Mouse (Mus musculus) heart, postnatal 0 days (tissue): Measurements from ENCODE around the gene Slc16a11. TPM values are rescaled to one million over a fixed set of nuclear protein-coding genes. Genes with fewer than 3 reads are reported as not detected.

Source experiments
- ATAC-seq: fragments of 200-750 bp; cut with Nextera tagmentation; 2 replicates; pipeline ENCODE4 v1.8.0; 2017; ENCODE audit warnings: low read depth, moderate number of reproducible peaks, moderate library complexity; ENCODE audit not compliant: insufficient read depth
- DNase-seq: peaks from one replicate; pipeline ENCODE4 v3.0.0-alpha.2; 2016; ENCODE audit warnings: low spot score
- H3K27ac ChIP-seq: fragments of 300-500 bp; sonication (generic); 2 replicates; pipeline ENCODE4 v1.5.1; 2014; ENCODE audit warnings: low read depth, mild to moderate bottlenecking
- H3K27me3 ChIP-seq: fragments of 300-500 bp; sonication (generic); 2 replicates; pipeline ENCODE4 v1.6.1; 2014; ENCODE audit warnings: low read length, mixed read lengths; ENCODE audit not compliant: control insufficient read depth, insufficient read depth
- H3K36me3 ChIP-seq: fragments of 300-500 bp; sonication (generic); replicated peaks from 2 replicates; pipeline ENCODE4 v1.6.1; 2014; ENCODE audit warnings: low read length, mixed read lengths; ENCODE audit not compliant: control insufficient read depth, insufficient read depth
- H3K4me1 ChIP-seq: fragments of 300-500 bp; sonication (generic); 2 replicates; pipeline ENCODE4 v1.6.1; 2014; ENCODE audit warnings: antibody characterized with exemption; ENCODE audit not compliant: control insufficient read depth, insufficient read depth
- H3K4me2 ChIP-seq: fragments of 300-500 bp; sonication (generic); 2 replicates; pipeline ENCODE4 v1.6.1; 2014; ENCODE audit warnings: low read depth, mild to moderate bottlenecking, low read length, moderate library complexity
- H3K4me3 ChIP-seq: fragments of 300-500 bp; sonication (generic); 2 replicates; pipeline ENCODE4 v1.5.1; 2014; ENCODE audit warnings: low read depth, low read length
- H3K9ac ChIP-seq: fragments of 300-500 bp; sonication (generic); replicated peaks from 2 replicates; pipeline ENCODE4 v1.6.1; 2014; ENCODE audit warnings: low read depth, low read length, mixed read lengths
- H3K9me3 ChIP-seq: fragments of 300-500 bp; sonication (generic); replicated peaks from 2 replicates; pipeline ENCODE4 v1.6.1; 2016; ENCODE audit warnings: low read length; ENCODE audit not compliant: control insufficient read depth
- CTCF ChIP-seq: IDR thresholded peaks from 2 replicates; pipeline ENCODE4 v1.5.1; 2016; ENCODE audit warnings: antibody characterized with exemption, control low read depth, low read depth
- EP300 ChIP-seq: IDR thresholded peaks from 2 replicates; pipeline ENCODE4 v1.6.1; 2016; ENCODE audit warnings: antibody characterized with exemption, low read depth
- WGBS: fragments of 180-500 bp; shearing (Covaris S2); extraction: QIAGEN DNeasy Blood & Tissue Kit; methylation state at CpG from one replicate; pipeline ENCODE4 v1.1.7; 2014; 5-methylcytosine and 5-hydroxymethylcytosine counted together
- polyA plus RNA-seq: library from polyadenylated mRNA; unstranded; fragments of >200 nt; fragmentation: Nextera tagmentation; extraction: Ambion mirVana; gene quantifications from 2 replicates; pipeline ENCODE4 v1.2.1, GENCODE M21; 2015
- total RNA-seq: library from RNA; depleted of rRNA; stranded (reverse); fragments of >200 nt; gene quantifications from 2 replicates; pipeline ENCODE4 v1.2.3, GENCODE M21; 2014; ENCODE audit warnings: low replicate concordance

The Slc16a11 gene
- total and polyA plus RNA-seq, 2 experiments from 2014 or later, result 0.25 TPM; not detected in 1

GRCm38 (mm10) chr11:70192157-70192556 is 20.4 kb upstream of the Slc16a11 start:
- Histone ChIP-seq H3K4me1 (no peaks in the 10 kb centered on the region), H3K27me3 (no peaks in the 10 kb centered on the region), H3K9ac (no peak overlapping the region), H3K9me3 (no peaks in the 10 kb centered on the region), H3K27ac (no peak overlapping the region), H3K36me3 (no peaks in the 10 kb centered on the region), H3K4me3 (no peak overlapping the region), H3K4me2 (no peak overlapping the region)
- DNase-seq, result no peak
- WGBS, result 71% methylated on average over 4 of the region's 4 CpGs
- no peak for TF ChIP-seq CTCF
- no peak for TF ChIP-seq EP300
- ATAC-seq, result no peak

GRCm38 (mm10) chr11:70193354-70194285 is 18.9 kb upstream of the Slc16a11 start:
- no peak overlapping the region for H3K9ac ChIP-seq
- ATAC-seq, result no peak
- H3K27ac ChIP-seq, result no peak overlapping the region
- H3K9me3 ChIP-seq, result no peaks in the 10 kb centered on the region
- WGBS, result 50% methylated on average over 11 of the region's 11 CpGs
- no peaks in the 10 kb centered on the region for H3K27me3 ChIP-seq
- H3K4me3 ChIP-seq, result no peak overlapping the region
- no peaks in the 10 kb centered on the region for H3K36me3 ChIP-seq
- DNase-seq, result no peak
- no peaks in the 10 kb centered on the region for H3K4me1 ChIP-seq
- TF ChIP-seq EP300, result no peak
- no peak for TF ChIP-seq CTCF
- no peak overlapping the region for H3K4me2 ChIP-seq

GRCm38 (mm10) chr11:70198332-70198731 is 14.2 kb upstream of the Slc16a11 start:
- 78% methylated on average over 3 of the region's 3 CpGs for WGBS
- TF ChIP-seq EP300, result no peak
- no peak for TF ChIP-seq CTCF

GRCm38 (mm10) chr11:70199107-70199506 is 13.4 kb upstream of the Slc16a11 start:
- ATAC-seq, result no peak
- Histone ChIP-seq H3K36me3 (no peaks in the 10 kb centered on the region), H3K9me3 (no peaks in the 10 kb centered on the region), H3K4me1 (no peaks in the 10 kb centered on the region), H3K4me2 (no peak overlapping the region), H3K4me3 (no peak overlapping the region), H3K9ac (no peak overlapping the region), H3K27me3 (peaks cover 5% of the 10 kb centered on the region; the same call in 1 of the 2 replicates), H3K27ac (no peak overlapping the region)
- WGBS, result 76% methylated on average over 8 of the region's 8 CpGs
- DNase-seq, result no peak
- TF ChIP-seq CTCF, result no peak

More at GRCm38 (mm10) chr11:70198332-70198731, 14.2 kb upstream of the Slc16a11 start:
- H3K27ac ChIP-seq, result no peak overlapping the region
- H3K4me3 ChIP-seq, result no peak overlapping the region
- H3K36me3 ChIP-seq, result no peaks in the 10 kb centered on the region
- H3K27me3 ChIP-seq, result peaks cover 5% of the 10 kb centered on the region; the same call in 1 of the 2 replicates
- no peaks in the 10 kb centered on the region for H3K9me3 ChIP-seq
- ATAC-seq (no peak), DNase-seq (no peak)
- H3K9ac ChIP-seq, result no peak overlapping the region
- no peaks in the 10 kb centered on the region for H3K4me1 ChIP-seq
- H3K4me2 ChIP-seq, result no peak overlapping the region

DNA sequence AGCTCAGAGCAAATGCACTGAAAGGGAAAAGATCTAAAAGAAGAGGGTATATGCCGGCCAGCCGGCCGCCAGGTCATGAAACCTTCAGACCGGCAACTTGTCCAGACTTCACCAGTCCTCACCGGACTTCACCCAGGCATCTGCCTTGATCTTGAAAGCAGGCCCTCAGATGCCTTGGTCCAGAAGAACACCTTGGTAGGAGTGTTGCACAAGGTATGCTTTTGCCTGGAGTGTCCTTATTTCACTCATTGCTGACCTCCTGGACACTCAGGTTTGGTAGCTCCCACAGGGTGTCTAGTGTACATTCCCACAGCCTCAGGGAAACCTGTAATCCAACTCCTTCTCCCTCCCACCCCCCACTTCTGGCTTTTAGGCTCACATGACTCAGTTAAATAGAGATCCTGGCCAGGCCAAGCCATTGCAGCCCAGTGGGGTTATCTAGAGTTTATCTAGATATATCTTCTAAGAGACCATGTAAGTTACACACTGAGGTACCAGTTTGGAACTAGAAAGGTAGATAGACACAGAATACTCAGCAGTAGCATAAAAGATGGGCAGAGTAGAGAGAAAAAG is 12.4 kb upstream of the Slc16a11 start:
- DNase-seq, result no peak
- H3K9ac ChIP-seq, result no peak overlapping the region
- H3K27ac ChIP-seq, result no peak overlapping the region
- H3K4me1 ChIP-seq, result no peaks in the 10 kb centered on the region
- ATAC-seq, result no peak
- TF ChIP-seq EP300, result no peak
- TF ChIP-seq CTCF, result no peak
- H3K36me3 ChIP-seq, result no peaks in the 10 kb centered on the region
- H3K4me2 ChIP-seq, result no peak overlapping the region
- no peaks in the 10 kb centered on the region for H3K9me3 ChIP-seq
- WGBS, result 85% methylated on average over 5 of the region's 5 CpGs
- H3K4me3 ChIP-seq, result no peak overlapping the region
- peaks cover 5% of the 10 kb centered on the region; the same call in 1 of the 2 replicates for H3K27me3 ChIP-seq
